Mouse (Mus musculus): ENCODE measurements around the gene Slc25a27. TPM values are rescaled to one million over a fixed set of nuclear protein-coding genes. Genes with fewer than 3 reads are reported as not detected.

Gene Slc25a27
- total and polyA plus RNA-seq, 3 experiments = not detected

DNA sequence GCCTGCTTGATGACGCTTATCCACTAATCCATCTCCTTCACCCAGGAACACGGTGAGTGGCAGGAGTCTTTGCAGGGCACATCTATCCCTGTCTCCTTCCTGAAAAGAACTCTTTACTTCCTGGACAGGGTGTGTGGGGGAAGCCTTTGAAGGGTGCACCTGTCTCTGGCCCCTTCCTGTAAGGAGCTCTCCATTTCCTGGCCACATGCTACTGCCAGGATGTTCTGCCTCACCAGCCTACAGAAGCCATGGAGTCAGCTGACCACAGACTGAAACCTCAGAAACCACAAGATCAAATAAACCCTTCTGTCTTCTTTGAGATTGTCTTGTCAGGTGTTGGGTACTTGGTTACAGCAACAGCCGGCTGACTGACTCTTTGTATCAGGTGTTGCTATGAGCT is 21.9 kb downstream of the Slc25a27 start:
- H3K27ac ChIP-seq (ENCODE audit: control insufficient read depth, low read depth, low read length) = no peak overlapping the region
- DNase-seq (ENCODE audit: low read depth, low spot score) = no peak
- no peak overlapping the region for H3K4me3 ChIP-seq (ENCODE audit: control insufficient read depth in 1 of 2, insufficient read depth in 1 of 2, low read depth in 2 of 2, low read length in 2 of 2)
- no peaks in the 10 kb centered on the region for H3K79me2 ChIP-seq (ENCODE audit: control insufficient read depth, insufficient read depth, low read length, poor library complexity)
- no peaks in the 10 kb centered on the region for H3K9me3 ChIP-seq (replicated peaks; ENCODE audit: insufficient read depth, low read length)
- no peaks in the 10 kb centered on the region for H3K36me3 ChIP-seq (ENCODE audit: control insufficient read depth in 1 of 2, insufficient read depth in 2 of 2, low read length in 2 of 2)
- no peaks in the 10 kb centered on the region for H3K27me3 ChIP-seq (ENCODE audit: control insufficient read depth in 1 of 2, insufficient read depth in 2 of 2, low read length in 2 of 2)
- TF ChIP-seq ZMIZ1 (IDR thresholded peaks at IDR 0.05; ENCODE audit: low read depth, low read length) (no peak), TBP (IDR thresholded peaks at IDR 0.05; ENCODE audit: low read depth, low read length) (no peak), TCF12 (IDR thresholded peaks at IDR 0.05; ENCODE audit: low read depth, low read length) (no peak), ETS1 (IDR thresholded peaks at IDR 0.05; ENCODE audit: low read depth, low read length) (no peak), HCFC1 (IDR thresholded peaks at IDR 0.05; ENCODE audit: low read depth, low read length) (no peak), POLR2A (IDR thresholded peaks at IDR 0.05; ENCODE audit: control insufficient read depth in 1 of 2, insufficient read depth in 1 of 2, low read depth in 1 of 2, low read length in 2 of 2, poor library complexity in 1 of 2) (no peak), USF2 (IDR thresholded peaks at IDR 0.05; ENCODE audit: borderline replicate concordance in 1 of 2, insufficient read depth in 1 of 2, low read depth in 1 of 2, low read length in 2 of 2) (no peak), NELFE (IDR thresholded peaks at IDR 0.05; ENCODE audit: low read depth, low read length) (no peak), USF1 (IDR thresholded peaks at IDR 0.05; ENCODE audit: low read depth, low read length) (no peak), ZNF384 (IDR thresholded peaks at IDR 0.05; ENCODE audit: low read depth, low read length) (no peak), MAFK (IDR thresholded peaks at IDR 0.05; ENCODE audit: borderline replicate concordance, low read depth, low read length) (no peak)
- no peaks in the 10 kb centered on the region for H3K4me1 ChIP-seq (ENCODE audit: control insufficient read depth in 1 of 2, insufficient read depth in 2 of 2, low read length in 2 of 2)
- H3K9ac ChIP-seq (ENCODE audit: control insufficient read depth, low read depth, low read length, poor library complexity, severe bottlenecking) = no peak overlapping the region

GRCm38 (mm10) chr17:43644375-43644774 is 22.6 kb downstream of the Slc25a27 start:
- no peak for DNase-seq (ENCODE audit: low read depth, low spot score)
- Histone ChIP-seq H3K79me2 (ENCODE audit: control insufficient read depth, insufficient read depth, low read length, poor library complexity) (no peaks in the 10 kb centered on the region), H3K4me1 (ENCODE audit: control insufficient read depth in 1 of 2, insufficient read depth in 2 of 2, low read length in 2 of 2) (no peaks in the 10 kb centered on the region), H3K36me3 (ENCODE audit: control insufficient read depth in 1 of 2, insufficient read depth in 2 of 2, low read length in 2 of 2) (no peaks in the 10 kb centered on the region), H3K27me3 (ENCODE audit: control insufficient read depth in 1 of 2, insufficient read depth in 2 of 2, low read length in 2 of 2) (no peaks in the 10 kb centered on the region), H3K4me3 (ENCODE audit: control insufficient read depth in 1 of 2, insufficient read depth in 1 of 2, low read depth in 2 of 2, low read length in 2 of 2) (no peak overlapping the region), H3K9me3 (replicated peaks; ENCODE audit: insufficient read depth, low read length) (no peaks in the 10 kb centered on the region), H3K27ac (ENCODE audit: control insufficient read depth, low read depth, low read length) (no peak overlapping the region), H3K9ac (ENCODE audit: control insufficient read depth, low read depth, low read length, poor library complexity, severe bottlenecking) (no peak overlapping the region)
- TF ChIP-seq CHD1 (IDR thresholded peaks at IDR 0.05; ENCODE audit: low read depth, low read length) (no peak), USF2 (IDR thresholded peaks at IDR 0.05; ENCODE audit: borderline replicate concordance in 1 of 2, insufficient read depth in 1 of 2, low read depth in 1 of 2, low read length in 2 of 2) (no peak), ZNF384 (IDR thresholded peaks at IDR 0.05; ENCODE audit: low read depth, low read length) (no peak), TAL1 (IDR thresholded peaks at IDR 0.05; ENCODE audit: low read length) (no peak), GABPA (IDR thresholded peaks at IDR 0.05; ENCODE audit: low read depth, low read length) (no peak), POLR2AphosphoS5 (IDR thresholded peaks at IDR 0.05; ENCODE audit: borderline replicate concordance, low read depth, low read length) (no peak), SMC3 (IDR thresholded peaks at IDR 0.05; ENCODE audit: low read depth, low read length) (no peak), ZC3H11A (IDR thresholded peaks at IDR 0.05; ENCODE audit: low read depth, low read length) (no peak), KAT2A (conservative IDR thresholded peaks at IDR 0.05; ENCODE audit: low read depth, low read length) (no peak), E2F4 (IDR thresholded peaks at IDR 0.05; ENCODE audit: borderline replicate concordance, low read depth, low read length) (no peak), NRF1 (IDR thresholded peaks at IDR 0.05; ENCODE audit: insufficient read depth, low read depth, low read length, poor library complexity, severe bottlenecking) (no peak), UBTF (IDR thresholded peaks at IDR 0.05; ENCODE audit: borderline replicate concordance, insufficient read depth, low read depth, low read length) (no peak), ZMIZ1 (IDR thresholded peaks at IDR 0.05; ENCODE audit: low read depth, low read length) (no peak), POLR2AphosphoS2 (IDR thresholded peaks at IDR 0.05; ENCODE audit: low read length) (no peak), MYB (IDR thresholded peaks at IDR 0.05; ENCODE audit: low read depth, low read length) (no peak), MAX (IDR thresholded peaks at IDR 0.05; ENCODE audit: low read length) (no peak), MEF2A (IDR thresholded peaks at IDR 0.05; ENCODE audit: extremely low read depth, insufficient replicate concordance, low read depth, low read length, poor library complexity, severe bottlenecking) (no peak), MXI1 (IDR thresholded peaks at IDR 0.05; ENCODE audit: low read depth, low read length) (no peak), SIN3A (IDR thresholded peaks at IDR 0.05; ENCODE audit: low read length) (no peak), EP300 (IDR thresholded peaks at IDR 0.05; ENCODE audit: low read depth in 1 of 2, low read length in 2 of 2) (no peak)
